Mouse (Mus musculus) megakaryocyte-erythroid progenitor cell, adult 5-6 weeks (primary cell): ENCODE data around the gene Ccdc40. TPM values are rescaled to one million over a fixed set of nuclear protein-coding genes. Genes with fewer than 3 reads are reported as not detected.
A peak's percentile ranks its signal among the peaks of the same experiment; 100 is the strongest.

ENCODE experiments used
- ATAC-seq: replicated peaks from 2 replicates; pipeline ENCODE4 v1.8.0; 2016; ENCODE audit warnings: mild to moderate bottlenecking, inconsistent platforms; ENCODE audit not compliant: severe bottlenecking, poor library complexity, low FRiP score, low TSS enrichment
- total RNA-seq, 2 experiments: library from RNA; stranded (forward) in 1 of 2; stranded (reverse) in 1 of 2; fragments of 200-1000, 215-1000 nt in 1 of 2; fragments of >200 nt in 1 of 2; fragmentation: Nextera tagmentation in 1 of 2; gene quantifications; 2 replicates each; pipeline ENCODE4 v1.2.3; 2014 to 2017

Gene Ccdc40
- total RNA-seq (2014; fragmentation: Nextera tagmentation) (6.4 and 8.6 TPM in 2 replicates), total RNA-seq (2017) (4.3 and 13.1 TPM in 2 replicates)

DNA sequence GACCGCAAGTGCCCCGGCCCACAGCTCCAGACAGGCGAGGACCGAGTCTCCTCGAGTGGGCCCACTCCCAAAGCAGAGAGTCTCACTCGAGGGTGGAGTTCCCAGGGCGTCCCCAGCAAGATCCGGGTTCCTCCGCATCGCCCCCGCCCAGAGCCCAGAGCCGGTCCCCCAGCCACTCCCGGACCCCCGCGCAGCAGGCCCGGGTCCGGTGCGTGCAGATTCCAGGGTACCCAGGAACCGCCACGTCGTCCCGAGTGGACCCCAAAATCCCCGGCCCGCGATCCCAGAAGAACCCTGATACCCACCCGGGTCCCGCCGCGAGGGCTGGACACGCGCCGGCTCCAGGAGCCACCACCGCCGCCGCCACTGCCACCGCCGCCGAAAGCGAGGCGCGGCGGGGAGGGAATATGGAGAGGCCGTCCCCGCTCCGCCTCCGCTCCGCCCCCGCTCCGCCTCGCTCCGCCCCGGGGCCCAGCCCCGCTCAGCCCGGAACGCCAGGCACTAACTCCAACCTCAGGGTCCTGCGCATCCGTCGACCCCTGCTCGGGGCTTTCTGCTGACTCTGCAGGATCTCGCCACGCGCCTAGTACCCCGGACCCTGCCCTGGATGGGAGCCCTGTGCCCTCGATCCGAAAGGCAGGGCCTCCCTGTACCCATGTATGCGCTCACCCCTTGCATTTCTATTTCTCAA, at the start of gene Ccdc40, which contains the start of gene Tbc1d16:
Ccdc40 (plus strand) TSS at position 482 of the 691 bp plus-strand sequence.
Tbc1d16 (minus strand) TSS at position 409 of the 691 bp plus-strand sequence.
- ATAC-seq: peak; percentile 88

DNA sequence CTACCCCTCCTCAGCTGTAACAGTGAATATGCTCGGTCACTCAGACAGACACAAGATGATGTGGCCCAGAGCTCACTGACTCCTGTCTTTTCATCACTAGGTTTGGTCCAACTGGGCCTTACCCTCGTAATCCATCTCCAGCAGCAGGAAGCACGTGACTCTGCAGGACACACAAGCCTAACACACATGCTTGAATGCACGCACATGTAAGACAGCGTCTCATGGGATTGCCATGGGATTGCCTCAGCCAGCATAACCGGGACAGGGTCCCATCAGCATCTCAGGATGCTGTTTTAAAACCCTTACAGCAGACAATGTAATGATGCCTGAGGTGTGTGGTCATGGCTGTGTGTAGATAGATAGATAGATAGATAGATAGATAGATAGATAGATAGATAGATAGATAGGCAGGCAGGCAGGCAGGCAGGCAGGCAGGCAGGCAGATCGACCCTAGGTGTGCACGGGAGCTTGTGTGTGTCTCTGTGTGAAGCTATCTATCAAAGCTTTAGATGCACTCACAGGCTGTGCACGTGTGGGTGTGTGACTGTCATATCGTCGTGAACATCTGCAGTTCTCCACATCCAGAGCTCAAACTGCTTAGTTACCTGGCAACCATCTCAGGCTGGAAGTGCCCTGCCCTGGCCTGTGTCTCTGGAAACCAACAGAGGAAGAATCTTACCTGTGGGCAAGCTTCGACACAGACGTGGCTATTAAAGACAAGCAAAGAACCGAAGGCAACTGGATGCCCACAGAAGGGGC, 47.4 kb upstream of the Ccdc40 start:
- ATAC-seq: no peak

DNA sequence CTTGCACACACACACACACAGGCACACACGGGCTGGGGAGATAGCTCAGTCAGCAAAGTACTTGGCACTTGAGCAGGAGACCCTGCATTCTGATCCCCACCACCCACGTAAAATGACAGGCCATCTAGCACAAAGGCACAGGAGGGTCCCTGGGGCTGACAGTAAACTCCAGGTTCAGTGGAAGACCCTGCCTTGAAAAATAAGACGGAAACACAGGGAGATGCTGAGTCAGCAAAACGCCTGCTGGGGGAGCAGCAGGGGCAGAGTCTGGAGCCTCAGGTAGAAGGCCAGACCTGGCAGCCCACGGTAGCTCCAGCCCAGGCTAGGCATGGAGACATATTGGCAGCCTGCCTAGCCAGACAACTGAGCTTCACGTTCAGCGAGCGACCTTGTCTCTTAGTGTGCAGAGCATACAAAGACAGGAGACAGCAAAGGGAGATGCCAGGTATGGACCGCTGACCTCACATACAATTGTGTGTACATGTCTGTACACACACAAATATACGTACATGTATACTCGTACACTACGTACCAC, 46.4 kb upstream of the Ccdc40 start:
- no peak for ATAC-seq

DNA sequence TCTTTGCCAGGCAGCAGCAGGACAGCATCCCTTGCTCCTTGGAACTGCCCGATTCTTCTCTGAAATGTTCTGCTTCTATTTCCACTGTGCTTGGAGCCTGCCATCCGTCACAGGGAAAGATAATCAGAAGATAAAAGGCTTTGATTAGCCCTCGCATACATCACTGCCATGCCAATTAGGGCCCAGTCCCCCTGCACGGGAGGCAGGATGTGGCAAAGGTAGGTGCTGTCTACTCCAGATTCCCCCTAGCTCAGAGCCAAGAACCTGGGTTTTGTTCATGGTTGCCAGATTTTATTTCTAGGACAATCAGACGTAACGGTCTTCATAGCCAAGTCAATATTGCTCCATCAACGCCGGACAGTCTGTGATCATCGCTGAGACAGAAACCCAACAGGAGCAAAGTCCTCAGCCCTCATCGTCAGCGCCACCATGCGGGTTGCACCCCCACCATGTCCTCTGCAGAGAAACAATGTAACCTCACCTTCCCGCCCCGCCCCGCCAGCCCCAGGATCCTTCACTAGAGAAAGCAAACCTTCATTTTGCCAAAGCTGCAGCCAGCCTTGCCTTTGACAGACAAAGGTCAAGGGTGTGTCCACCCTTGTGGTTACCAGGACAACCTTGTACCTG, 44.6 kb upstream of the Ccdc40 start:
- no peak for ATAC-seq

DNA sequence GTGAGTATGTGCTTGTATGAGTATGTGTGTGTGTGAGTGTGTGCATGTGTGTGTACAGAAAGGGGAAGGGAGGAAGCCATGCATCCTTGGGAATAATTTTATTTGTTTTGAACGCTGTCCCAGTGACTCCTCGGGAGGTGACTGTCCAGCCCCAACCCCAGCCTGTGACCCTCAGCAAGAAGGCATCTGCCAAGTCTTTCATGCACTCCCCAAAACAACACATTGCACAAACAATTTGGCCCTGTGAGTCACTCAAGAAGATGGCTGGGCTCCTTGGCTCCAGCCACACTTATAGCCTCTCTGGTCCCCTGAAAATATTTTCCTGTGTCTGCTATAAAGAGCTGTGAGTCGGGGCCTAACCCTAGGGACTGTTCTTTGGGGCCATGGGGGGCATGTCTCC, 42.0 kb upstream of the Ccdc40 start:
- ATAC-seq: no peak

DNA sequence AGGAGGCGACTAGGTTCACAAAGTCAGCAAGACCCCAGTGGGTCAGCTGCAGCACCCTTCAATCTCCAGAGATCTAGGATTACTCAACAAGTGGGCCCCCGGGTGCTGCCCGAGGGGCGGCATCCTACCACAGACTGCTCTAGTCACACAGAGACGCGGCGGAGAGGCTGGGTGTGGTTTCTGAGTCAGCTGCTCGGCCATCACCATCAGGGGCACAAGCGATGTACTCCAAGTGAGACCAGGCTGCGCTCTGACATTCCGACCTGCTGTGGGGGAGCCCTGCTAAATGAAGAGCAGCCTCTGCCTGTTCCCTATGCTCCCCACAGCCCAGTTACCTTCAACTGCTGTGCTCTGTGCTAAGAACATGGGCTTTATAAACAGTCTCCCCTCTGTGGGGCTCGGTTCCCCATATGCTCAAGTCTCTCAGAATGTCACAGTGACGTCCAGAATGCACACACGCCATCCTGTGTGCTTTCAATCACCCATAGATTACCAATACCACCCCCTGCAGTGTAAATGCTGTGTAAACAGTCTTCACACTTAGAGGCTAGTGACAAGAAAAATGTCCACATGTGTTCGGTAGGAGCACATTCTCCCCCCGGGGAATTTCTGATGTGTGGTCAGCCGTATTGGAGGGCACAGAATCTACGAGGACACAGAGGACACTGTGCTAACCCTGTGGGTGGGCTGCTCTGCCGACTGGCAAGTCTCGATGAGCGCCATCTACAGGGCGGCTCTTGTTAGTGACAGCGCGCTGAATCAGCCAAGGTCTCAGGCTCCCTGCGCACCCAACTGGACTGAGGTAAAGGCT, 41.2 kb upstream of the Ccdc40 start:
- ATAC-seq: peak; percentile 56

DNA sequence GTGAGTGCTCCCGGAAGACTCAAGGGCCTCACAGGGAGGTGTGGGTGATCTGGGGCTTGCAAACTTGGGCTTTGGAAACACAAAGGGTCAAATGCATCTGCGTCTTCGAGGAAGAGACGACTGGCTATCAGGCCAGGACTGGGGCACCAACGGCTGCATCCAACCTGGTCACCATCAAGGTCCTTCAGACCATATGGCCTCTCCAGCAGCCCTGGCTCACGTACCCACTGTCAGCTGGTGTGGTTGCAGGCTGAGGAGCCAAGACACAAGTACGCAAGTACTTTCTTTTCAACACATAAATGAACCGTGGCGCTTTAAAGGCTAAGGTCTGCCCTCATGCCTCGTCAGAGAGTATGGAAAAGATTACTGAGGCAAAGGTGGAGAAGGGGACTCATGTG, 40.6 kb upstream of the Ccdc40 start:
- no peak for ATAC-seq

DNA sequence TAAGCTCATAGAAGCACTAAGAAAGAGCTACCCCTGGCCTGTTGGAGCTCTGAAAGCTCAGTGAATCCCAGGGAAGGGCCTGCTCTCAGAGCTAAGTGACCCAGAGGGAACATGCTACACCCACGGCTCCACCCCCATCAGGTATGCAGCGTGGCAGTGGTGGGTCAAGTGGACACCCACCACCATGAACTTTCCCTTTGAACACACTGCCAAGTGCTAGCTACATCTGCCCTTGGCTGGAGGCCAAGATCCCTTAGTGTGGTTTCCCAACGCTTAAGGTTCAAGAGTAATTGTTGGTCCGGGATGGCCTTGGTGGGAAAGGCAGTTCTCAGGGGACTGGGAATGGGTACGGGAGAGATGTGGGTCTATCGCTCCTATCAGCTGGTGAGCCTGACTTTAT, 40.0 kb upstream of the Ccdc40 start:
- ATAC-seq: no peak

DNA sequence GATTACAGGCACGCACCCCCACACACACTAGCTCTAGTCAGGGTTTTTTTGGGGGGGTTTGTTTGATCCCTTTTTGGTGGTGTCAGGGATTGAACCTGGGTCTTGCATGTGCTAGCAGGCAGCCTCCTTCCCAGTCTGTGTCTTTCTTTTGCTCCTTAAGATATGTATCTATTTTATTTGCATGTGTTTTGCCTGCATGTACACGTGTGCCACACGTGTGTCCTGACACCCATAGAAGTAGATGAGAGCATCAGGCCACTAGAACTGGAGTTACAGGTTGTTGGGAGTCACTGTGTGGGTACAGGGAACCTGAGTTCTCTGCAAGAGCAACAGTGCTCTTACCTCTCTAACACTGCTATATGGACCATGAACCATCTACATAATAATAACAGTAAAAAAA, 39.1 kb upstream of the Ccdc40 start:
- no peak for ATAC-seq

DNA sequence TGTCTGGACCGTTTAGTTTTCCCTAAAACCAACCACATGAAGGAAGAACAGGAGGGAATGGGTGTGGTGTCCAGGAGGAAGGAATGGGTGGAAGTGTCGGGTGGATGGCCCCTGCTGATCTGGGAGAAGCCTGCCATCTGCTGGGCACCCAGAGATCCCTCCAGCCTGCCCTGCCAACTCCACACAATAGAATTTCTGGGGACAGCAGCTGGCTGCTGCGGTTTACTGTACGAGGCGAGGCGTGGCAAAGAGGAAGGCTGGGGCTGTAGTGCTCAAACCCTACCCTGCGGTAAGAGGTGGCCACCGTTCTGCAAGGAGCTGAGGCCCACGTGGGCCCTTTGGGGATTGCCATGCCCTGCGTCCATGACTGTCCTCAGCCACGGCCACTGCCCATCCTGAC, 37.9 kb upstream of the Ccdc40 start:
- ATAC-seq: peak; percentile 64

DNA sequence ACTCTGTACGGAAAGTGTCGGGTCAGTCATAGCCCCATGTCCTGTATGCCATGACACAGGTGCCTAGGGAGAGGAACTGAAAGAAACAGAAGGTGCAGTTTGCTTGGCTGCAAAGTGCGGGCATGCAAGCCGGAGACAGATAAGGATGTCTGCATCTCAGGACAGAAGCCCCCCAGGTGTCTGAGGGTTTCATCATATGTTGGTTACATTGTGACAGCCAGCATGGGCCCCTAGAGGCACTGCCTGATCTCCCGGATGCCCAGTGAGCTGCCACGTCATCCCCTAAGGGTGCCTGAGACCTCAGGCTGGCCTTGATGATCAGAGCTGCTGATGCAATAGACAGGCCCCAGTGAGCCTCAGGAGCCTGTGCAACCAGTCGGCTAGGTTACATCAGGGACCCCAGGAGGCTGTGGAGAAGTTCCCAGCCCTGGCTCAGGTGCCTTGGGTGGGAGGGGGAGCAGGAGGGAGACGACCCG, 36.7 kb upstream of the Ccdc40 start:
- ATAC-seq: no peak

DNA sequence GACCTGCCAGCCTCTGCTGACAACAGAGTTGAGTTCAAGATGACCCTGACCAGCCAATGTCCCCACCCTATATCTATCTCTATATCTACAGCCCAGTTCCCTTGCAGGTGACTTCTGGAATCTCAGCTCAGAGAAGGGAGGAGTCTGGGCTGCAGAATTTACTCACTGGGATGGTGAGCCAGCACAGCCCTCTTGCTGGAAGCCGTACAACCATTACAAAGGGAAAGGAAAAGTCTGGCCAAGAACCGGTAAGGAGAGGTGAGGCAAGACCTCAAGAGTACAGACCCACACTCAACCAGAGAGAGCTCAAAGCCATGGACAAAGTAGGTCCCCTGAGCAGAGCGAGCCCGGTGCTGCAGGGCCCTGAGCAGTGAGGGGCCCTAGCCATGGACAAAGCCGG, 36.2 kb upstream of the Ccdc40 start:
- no peak for ATAC-seq

DNA sequence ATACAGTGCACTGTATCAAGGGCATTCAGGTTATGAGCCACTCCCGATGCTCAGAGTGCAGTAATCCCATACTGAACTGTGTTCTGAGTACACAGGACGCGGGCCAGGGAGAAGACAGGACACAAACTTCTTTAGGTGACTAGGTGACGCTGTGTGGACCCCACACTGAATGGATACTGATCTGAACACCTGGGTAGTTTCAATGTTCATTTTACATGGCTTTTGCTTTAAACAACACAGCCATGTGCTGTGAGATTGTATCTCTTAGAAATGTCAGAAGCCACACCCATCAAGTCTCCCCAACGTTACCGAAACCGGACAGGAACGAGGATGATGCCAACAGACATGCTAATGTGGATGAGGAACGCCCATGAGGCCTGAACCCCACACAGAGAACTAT, 35.8 kb upstream of the Ccdc40 start:
- no peak for ATAC-seq

DNA sequence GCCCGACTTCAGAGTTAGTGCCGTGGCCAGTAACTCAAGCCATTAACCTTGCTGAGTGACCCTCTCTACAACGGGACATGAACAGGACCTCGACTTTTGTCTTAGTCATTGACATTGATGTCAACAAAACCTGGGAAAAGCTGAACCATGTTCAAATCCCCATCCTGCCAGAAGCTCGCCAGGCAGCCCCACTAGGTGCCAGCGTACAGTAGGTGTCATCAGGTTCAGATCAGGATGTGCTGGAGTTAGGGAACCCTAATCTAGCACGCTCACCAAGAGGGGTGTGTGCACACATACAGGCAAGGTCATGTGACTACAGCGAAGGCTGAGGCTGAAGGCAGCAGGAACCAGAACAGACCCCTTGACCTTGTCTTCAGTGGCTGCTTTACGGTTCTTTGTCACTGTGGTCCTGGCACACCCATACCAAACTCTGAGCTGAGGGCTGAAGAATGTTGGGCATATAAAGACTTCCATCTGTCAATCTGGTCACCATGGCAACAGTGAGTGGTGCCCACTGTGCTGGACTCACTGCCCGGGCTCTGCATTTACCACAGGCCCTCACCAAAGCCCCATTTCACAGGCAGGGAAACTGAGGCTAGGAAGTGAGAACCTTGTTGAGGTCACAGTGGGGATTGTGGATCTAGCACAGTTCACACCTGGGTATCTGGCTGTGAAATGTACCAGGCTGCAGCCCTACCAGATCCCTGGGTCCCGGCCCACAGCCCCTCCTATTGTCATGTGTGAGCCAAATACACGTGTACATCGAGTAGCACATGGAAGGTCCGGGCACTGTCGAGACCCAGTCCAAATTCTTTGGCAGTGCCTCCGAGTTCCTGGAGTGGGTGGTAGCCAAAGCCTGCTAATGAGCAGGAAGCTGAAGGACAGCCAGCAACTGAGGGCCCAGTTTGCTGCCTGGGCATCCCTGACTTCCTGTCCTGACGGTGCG, 30.5 kb upstream of the Ccdc40 start:
- ATAC-seq: no peak

DNA sequence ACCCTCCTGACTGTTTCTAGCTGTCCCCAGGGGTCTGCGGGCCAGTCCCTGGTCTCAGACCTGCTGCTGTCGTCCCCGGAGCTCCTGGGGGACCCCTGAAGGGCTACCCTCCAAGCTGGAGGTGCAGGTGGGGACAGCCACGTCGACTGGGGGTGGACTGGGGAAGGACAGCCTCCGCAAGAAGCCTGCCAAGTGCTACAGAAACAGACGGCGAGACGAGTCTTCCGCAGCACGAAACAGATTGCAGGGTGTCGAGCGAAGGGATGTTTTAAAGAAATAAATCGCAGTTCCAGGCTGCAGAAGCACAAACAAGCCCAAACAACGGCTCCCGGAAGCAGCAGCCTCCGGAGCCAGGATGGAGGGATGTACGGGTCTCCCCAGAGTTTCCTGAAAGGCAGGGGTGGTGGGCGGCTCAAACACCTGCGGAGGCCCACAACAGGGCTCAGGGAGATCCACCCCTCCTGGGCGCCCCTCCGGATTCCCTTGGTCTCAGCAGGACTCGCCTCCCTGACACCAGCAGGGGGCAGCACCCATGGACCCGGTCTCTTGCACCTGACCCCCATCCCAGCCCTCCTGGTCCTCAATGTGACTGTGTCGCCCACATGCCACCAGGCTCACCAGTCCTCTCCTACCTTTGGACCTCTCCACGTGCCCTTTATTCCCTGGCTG, 29.7 kb upstream of the Ccdc40 start:
- peak; percentile 49; the same call in 1 of the 2 replicates for ATAC-seq

DNA sequence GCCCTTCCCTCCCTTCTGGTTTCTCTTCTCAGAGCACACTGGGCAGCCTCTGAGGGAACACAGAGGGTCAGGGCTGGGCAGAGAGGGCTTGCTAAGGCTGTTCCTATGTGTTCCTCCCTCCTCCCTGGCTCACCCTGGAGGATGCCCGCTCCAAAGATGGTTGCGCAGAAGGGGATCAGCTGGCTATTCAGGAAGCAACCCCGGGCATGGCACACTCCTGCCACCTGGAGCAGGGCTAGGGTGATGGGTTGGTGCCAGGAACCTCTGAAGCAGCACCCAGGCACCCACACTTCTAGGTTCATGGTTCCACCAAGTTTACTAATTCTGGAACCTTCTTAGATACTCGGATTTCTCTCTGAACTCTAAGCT, 29.2 kb upstream of the Ccdc40 start:
- no peak for ATAC-seq

DNA sequence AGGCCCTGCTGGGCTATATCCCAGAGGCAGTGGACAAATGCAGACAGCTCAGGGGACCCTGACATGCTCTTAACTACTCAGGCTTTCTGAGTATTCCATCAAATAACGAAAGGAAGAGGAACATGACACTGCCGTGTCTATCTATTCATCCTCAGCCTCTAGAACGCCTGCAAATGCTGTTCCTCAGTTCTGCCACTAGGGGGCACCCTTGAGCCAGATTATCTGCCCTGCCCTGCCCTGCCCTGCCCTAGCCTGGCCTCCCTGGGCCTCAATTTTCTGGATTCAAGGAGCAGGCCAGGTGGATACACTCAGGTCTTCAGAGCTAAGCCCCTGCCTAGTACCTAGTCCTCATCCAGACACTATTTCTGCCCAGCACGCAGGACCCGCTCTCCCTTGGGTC, 24.9 kb upstream of the Ccdc40 start:
- 0 out of 2 replicates have a peak, but pooled peaks have one; percentile 23 for ATAC-seq

DNA sequence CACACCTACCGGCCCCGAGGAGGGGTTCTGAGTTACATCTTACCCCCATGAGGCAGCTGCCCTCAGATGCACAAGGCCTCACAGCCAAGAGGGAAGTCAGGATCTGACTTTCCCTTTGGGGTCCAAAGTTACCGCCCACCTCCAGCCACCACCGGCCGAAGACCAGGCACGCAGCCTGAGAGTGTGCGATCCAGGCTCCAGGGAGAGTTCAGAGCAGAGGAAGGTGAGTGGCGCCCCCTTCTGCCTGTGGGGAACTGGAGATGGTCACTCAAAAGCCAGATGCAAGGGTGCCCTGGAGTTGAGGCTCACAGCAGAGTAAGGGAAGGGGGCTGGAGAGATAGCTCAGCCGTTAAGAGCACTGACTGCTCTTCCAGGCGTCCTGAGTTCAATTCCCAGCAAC, 22.6 kb upstream of the Ccdc40 start:
- ATAC-seq: no peak
